In the genomic region with DNA sequence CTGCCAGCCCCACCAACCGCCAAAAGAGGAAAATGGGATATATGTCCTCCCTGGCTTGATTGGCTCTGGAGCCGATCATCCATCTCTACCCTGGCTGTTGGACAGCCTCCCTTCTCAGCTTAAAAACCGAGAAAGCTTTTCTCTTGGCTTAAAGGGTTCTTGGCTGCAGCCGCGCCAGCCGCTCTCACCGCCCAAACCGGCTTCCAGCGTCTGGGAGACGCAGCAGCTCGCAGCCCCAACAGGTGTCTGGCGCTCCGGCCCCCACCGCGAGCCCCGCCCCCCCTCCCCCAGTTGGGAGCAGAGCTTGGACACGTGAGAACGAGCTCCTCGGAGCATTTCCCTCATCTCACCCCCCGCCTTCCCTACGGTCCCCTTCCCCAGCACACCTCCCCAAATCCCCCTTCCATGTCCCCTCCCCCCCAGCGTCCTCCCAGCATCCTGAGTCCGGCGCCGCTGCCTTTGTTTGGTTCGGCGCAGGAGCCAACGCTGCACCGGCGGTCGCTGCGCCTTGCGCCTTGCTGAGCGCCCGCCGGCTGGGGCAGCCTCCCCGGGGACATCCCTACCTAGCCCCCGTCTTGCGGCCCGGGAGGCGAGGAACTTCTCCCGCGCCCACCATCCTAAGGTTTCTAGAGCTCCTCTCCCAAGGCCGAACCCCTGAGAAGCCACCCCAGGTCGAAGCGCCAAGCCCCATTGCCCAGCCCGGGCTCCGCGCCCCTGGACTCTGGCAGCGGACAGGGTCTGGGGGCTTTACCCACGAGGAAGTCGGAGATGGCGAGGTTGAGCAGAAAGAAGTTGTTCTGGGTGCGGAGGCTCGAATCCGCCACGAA, we compare ENCODE assay signal across 8 mouse cellular contexts. TPM values are rescaled to one million over a fixed set of nuclear protein-coding genes. Genes with fewer than 3 reads are reported as not detected.
DNase-seq lines count a peak whose midpoint lies in the region; ATAC-seq and TF ChIP-seq lines count a peak whose summit lies in the region.

No protein-coding gene starts in this region.

- H3K4me3 ChIP-seq in heart, embryonic 13.5 days = peak overlapping the region; percentile 65
- H3K4me3 ChIP-seq in E14TG2a.4 (replicated peaks; ENCODE audit: low read length) = peak overlapping the region; percentile 93
- peak overlapping the region; percentile 49 for H3K4me3 ChIP-seq in embryonic facial prominence, embryonic 13.5 days
- H3K4me3 ChIP-seq in limb, embryonic 14.5 days (replicated peaks; ENCODE audit: low read length) = peak overlapping the region; percentile 45
- H3K4me3 ChIP-seq in stomach, postnatal 0 days (ENCODE audit: low read depth, low read length) = peak overlapping the region; percentile 45
- H3K4me3 ChIP-seq in lung, adult 2 months (replicated peaks; ENCODE audit: extremely low read depth, low read depth, low read length) = no peak overlapping the region

- no peak overlapping the region for H3K27ac ChIP-seq in heart, embryonic 13.5 days (replicated peaks)
- no peak overlapping the region for H3K27ac ChIP-seq in embryonic facial prominence, embryonic 13.5 days
- no peak overlapping the region for H3K27ac ChIP-seq in limb, embryonic 14.5 days (replicated peaks; ENCODE audit: low read depth, low read length)
- H3K27ac ChIP-seq in stomach, postnatal 0 days (replicated peaks) = no peak overlapping the region

- no peak for TF ChIP-seq EP300 in stomach, postnatal 0 days (optimal IDR thresholded peaks at IDR 0.05)

- DNase-seq in heart, adult 8-10 months (ENCODE audit: low spot score) = no peak
- no peak for DNase-seq in limb, embryonic 14.5 days (ENCODE audit: low spot score)
- no peak for DNase-seq in stomach, postnatal 0 days (ENCODE audit: low spot score)
- no peak for DNase-seq in spleen, postnatal 14 days (ENCODE audit: low spot score in 2 of 2)
- no peak for DNase-seq in lung, adult 2 months

- TF ChIP-seq POLR2A in limb, embryonic 14.5 days (IDR thresholded peaks at IDR 0.05; ENCODE audit: borderline replicate concordance, extremely low read depth, insufficient read depth, insufficient read length) = no peak
- TF ChIP-seq POLR2A in lung, adult 2 months (IDR thresholded peaks at IDR 0.05; ENCODE audit: borderline replicate concordance, extremely low read depth, low read depth, low read length) = no peak

- H3K9ac ChIP-seq in heart, embryonic 13.5 days = peak overlapping the region; percentile 4; the same call in 1 of the 2 replicates
- peak overlapping the region; percentile 37; the same call in 1 of the 2 replicates for H3K9ac ChIP-seq in embryonic facial prominence, embryonic 13.5 days
- H3K9ac ChIP-seq in limb, embryonic 14.5 days (ENCODE audit: low read depth, low read length, severe bottlenecking) = no peak overlapping the region
- H3K9ac ChIP-seq in stomach, postnatal 0 days (ENCODE audit: low read length) = no peak overlapping the region

- 2% methylated on average over 55 of the region's 57 CpGs for WGBS in heart, embryonic 13.5 days
- 2% methylated on average over 55 of the region's 57 CpGs for WGBS in embryonic facial prominence, embryonic 13.5 days
- 2% methylated on average over 56 of the region's 57 CpGs for WGBS in limb, embryonic 14.5 days
- WGBS in stomach, postnatal 0 days = 2% methylated on average over 56 of the region's 57 CpGs
- WGBS in lung, adult 2 months = 1% methylated on average over 55 of the region's 57 CpGs

- no peaks in the 10 kb centered on the region for H3K36me3 ChIP-seq in heart, embryonic 13.5 days
- no peaks in the 10 kb centered on the region for H3K36me3 ChIP-seq in E14TG2a.4 (ENCODE audit: insufficient read depth, low read length)
- H3K36me3 ChIP-seq in embryonic facial prominence, embryonic 13.5 days = no peaks in the 10 kb centered on the region
- no peaks in the 10 kb centered on the region for H3K36me3 ChIP-seq in limb, embryonic 14.5 days (ENCODE audit: control insufficient read depth, insufficient read depth, low read length)
- no peaks in the 10 kb centered on the region for H3K36me3 ChIP-seq in stomach, postnatal 0 days (ENCODE audit: control insufficient read depth, insufficient read depth, low read length)

- no peak for ATAC-seq in heart, embryonic 13.5 days (ENCODE audit: extremely low read depth, insufficient number of reproducible peaks, low FRiP score, low TSS enrichment)
- no peak for ATAC-seq in embryonic facial prominence, embryonic 13.5 days (ENCODE audit: insufficient number of reproducible peaks, insufficient read depth, low FRiP score, low TSS enrichment, low read depth)
- ATAC-seq in limb, embryonic 14.5 days (ENCODE audit: low FRiP score, low read depth) = no peak
- ATAC-seq in stomach, postnatal 0 days (ENCODE audit: low FRiP score, low TSS enrichment) = no peak

- peaks cover 24% of the 10 kb centered on the region for H3K4me1 ChIP-seq in heart, embryonic 13.5 days
- H3K4me1 ChIP-seq in E14TG2a.4 (replicated peaks; ENCODE audit: low read depth, low read length) = peaks cover 61% of the 10 kb centered on the region
- H3K4me1 ChIP-seq in embryonic facial prominence, embryonic 13.5 days = peaks cover 24% of the 10 kb centered on the region
- H3K4me1 ChIP-seq in limb, embryonic 14.5 days (ENCODE audit: control insufficient read depth, insufficient read depth, low read length) = peaks cover 13% of the 10 kb centered on the region
- peaks cover 4% of the 10 kb centered on the region; the same call in 1 of the 2 replicates for H3K4me1 ChIP-seq in stomach, postnatal 0 days (replicated peaks; ENCODE audit: control insufficient read depth, insufficient read depth)
- peaks cover 3% of the 10 kb centered on the region; the same call in 1 of the 2 replicates for H3K4me1 ChIP-seq in lung, adult 2 months (ENCODE audit: control insufficient read depth, insufficient read depth, low read length)

- peak overlapping the region; percentile 98 for H3K4me2 ChIP-seq in heart, embryonic 13.5 days
- peak overlapping the region; percentile 99 for H3K4me2 ChIP-seq in embryonic facial prominence, embryonic 13.5 days
- peak overlapping the region; percentile 97 for H3K4me2 ChIP-seq in limb, embryonic 14.5 days (replicated peaks; ENCODE audit: low read depth, low read length, severe bottlenecking)
- peak overlapping the region; percentile 93 for H3K4me2 ChIP-seq in stomach, postnatal 0 days (replicated peaks; ENCODE audit: low read depth)

- no peak for TF ChIP-seq CTCF in E14TG2a.4 (conservative IDR thresholded peaks at IDR 0.05; ENCODE audit: low read length)
- no peak for TF ChIP-seq CTCF in stomach, postnatal 0 days (IDR thresholded peaks at IDR 0.05; ENCODE audit: low read depth)
- TF ChIP-seq CTCF in lung, adult 2 months (IDR thresholded peaks at IDR 0.05; ENCODE audit: insufficient read depth, low read length) = no peak

- H3K9me3 ChIP-seq in heart, embryonic 13.5 days = no peaks in the 10 kb centered on the region
- H3K9me3 ChIP-seq in E14TG2a.4 (ENCODE audit: low read length) = no peaks in the 10 kb centered on the region
- no peaks in the 10 kb centered on the region for H3K9me3 ChIP-seq in embryonic facial prominence, embryonic 13.5 days
- no peaks in the 10 kb centered on the region for H3K9me3 ChIP-seq in limb, embryonic 14.5 days (ENCODE audit: control insufficient read depth, low read length)
- H3K9me3 ChIP-seq in stomach, postnatal 0 days (ENCODE audit: control insufficient read depth, low read length) = no peaks in the 10 kb centered on the region

- H3K27me3 ChIP-seq in heart, embryonic 13.5 days (replicated peaks) = peaks cover 83% of the 10 kb centered on the region
- peaks cover 78% of the 10 kb centered on the region for H3K27me3 ChIP-seq in E14TG2a.4 (ENCODE audit: insufficient read depth, low read length)
- peaks cover 84% of the 10 kb centered on the region for H3K27me3 ChIP-seq in embryonic facial prominence, embryonic 13.5 days
- peaks cover 61% of the 10 kb centered on the region for H3K27me3 ChIP-seq in limb, embryonic 14.5 days (ENCODE audit: control insufficient read depth, insufficient read depth, low read length)
- H3K27me3 ChIP-seq in stomach, postnatal 0 days (ENCODE audit: control insufficient read depth, insufficient read depth, low read length) = peaks cover 26% of the 10 kb centered on the region; the same call in 1 of the 2 replicates

RNA-seq across cellular contexts. Expression of gene Hrh3, which starts 0.9 kb away (rescaled TPM):
- not detected in 2 replicates for polyA plus RNA-seq in heart, embryonic 13.5 days (2015; fragmentation: Nextera tagmentation; extraction: Ambion mirVana)
- under 1 TPM in 1 of 4 experiments, not detected in 3; 0.22 TPM for total RNA-seq in heart, adult 8-10 months (2022)
- polyA plus RNA-seq in embryonic facial prominence, embryonic 13.5 days (2015; fragmentation: Nextera tagmentation; extraction: Ambion mirVana) = 0.17 TPM in 1 of 2 replicates, not detected in the other
- polyA plus RNA-seq in limb, embryonic 14.5 days (2012; rRNA removed) = 0.04 and 0.10 TPM in 2 replicates
- 0.17 TPM in 1 of 2 replicates, not detected in the other for polyA plus RNA-seq in limb, embryonic 14.5 days (2014; fragmentation: Nextera tagmentation; extraction: Ambion mirVana)
- 0.05 TPM in 1 of 2 replicates, not detected in the other for polyA plus RNA-seq in stomach, postnatal 0 days (2015; fragmentation: Nextera tagmentation; extraction: Ambion mirVana)
- polyA plus RNA-seq in lung, adult 2 months (2012; rRNA removed) = 0.10 and 0.15 TPM in 2 replicates

RNA-seq across cellular contexts. Expression of gene Osbpl2, which starts 15.7 kb away (rescaled TPM):
- 34.1 and 37.8 TPM in 2 replicates for polyA plus RNA-seq in heart, embryonic 13.5 days (2015; fragmentation: Nextera tagmentation; extraction: Ambion mirVana)
- total RNA-seq in heart, adult 8-10 months (2022) = 10 to 100 TPM; 38.2 to 44.9 (median 39.7) TPM
- 35.8 and 41.6 TPM in 2 replicates for polyA plus RNA-seq in embryonic facial prominence, embryonic 13.5 days (2015; fragmentation: Nextera tagmentation; extraction: Ambion mirVana)
- 23.2 and 28.6 TPM in 2 replicates for polyA plus RNA-seq in limb, embryonic 14.5 days (2012; rRNA removed)
- 42.2 and 42.7 TPM in 2 replicates for polyA plus RNA-seq in limb, embryonic 14.5 days (2014; fragmentation: Nextera tagmentation; extraction: Ambion mirVana)
- polyA plus RNA-seq in stomach, postnatal 0 days (2015; fragmentation: Nextera tagmentation; extraction: Ambion mirVana) = 46.4 and 50.4 TPM in 2 replicates
- polyA plus RNA-seq in lung, adult 2 months (2012; rRNA removed) = 27.9 and 34.5 TPM in 2 replicates

RNA-seq across cellular contexts. Expression of gene Mtg2, which starts 33.0 kb away (rescaled TPM):
- 23.9 and 24.8 TPM in 2 replicates for polyA plus RNA-seq in heart, embryonic 13.5 days (2015; fragmentation: Nextera tagmentation; extraction: Ambion mirVana)
- total RNA-seq in heart, adult 8-10 months (2022) = 10 to 100 TPM; 29.1 to 34.0 (median 30.1) TPM
- 21.8 and 29.1 TPM in 2 replicates for polyA plus RNA-seq in embryonic facial prominence, embryonic 13.5 days (2015; fragmentation: Nextera tagmentation; extraction: Ambion mirVana)
- polyA plus RNA-seq in limb, embryonic 14.5 days (2012; rRNA removed) = 28.5 and 29.8 TPM in 2 replicates
- polyA plus RNA-seq in limb, embryonic 14.5 days (2014; fragmentation: Nextera tagmentation; extraction: Ambion mirVana) = 22.1 and 24.3 TPM in 2 replicates
- 13.9 and 14.0 TPM in 2 replicates for polyA plus RNA-seq in stomach, postnatal 0 days (2015; fragmentation: Nextera tagmentation; extraction: Ambion mirVana)
- 15.2 and 17.1 TPM in 2 replicates for polyA plus RNA-seq in lung, adult 2 months (2012; rRNA removed)

Comparison
In these comparisons a context has a peak if more than half of its experiments do, and no peak if none do; other contexts are left out.
1. H3K9ac ChIP-seq: peak in heart, embryonic 13.5 days (single experiment) and embryonic facial prominence, embryonic 13.5 days (single experiment); none in limb, embryonic 14.5 days (single experiment) and stomach, postnatal 0 days (single experiment).
2. Peak in every context shown above with its lines, with median percentiles within 50 percentile points of each other: H3K4me2 ChIP-seq.